Mouse (Mus musculus) spleen, adult 12 weeks (tissue): ENCODE data around the gene Gm49387.

Source experiments
- DNase-seq: peaks from one replicate; pipeline ENCODE4 v3.0.0; 2022; ENCODE audit warnings: low spot score

The Gm49387 gene

GRCm38 (mm10) chr14:31661671-31662554 lies 21.2 kb upstream of the Gm49387 start:
- no peak for DNase-seq

GRCm38 (mm10) chr14:31660312-31661093 lies 19.8 kb upstream of the Gm49387 start:
- DNase-seq: no peak

GRCm38 (mm10) chr14:31659501-31660181 lies 19.0 kb upstream of the Gm49387 start:
- DNase-seq: no peak

- no peak for DNase-seq
Measured at GRCm38 (mm10) chr14:31658126-31658680, 17.5 kb upstream of the Gm49387 start.

GRCm38 (mm10) chr14:31656857-31657645 lies 16.4 kb upstream of the Gm49387 start:
- DNase-seq: peak; percentile 59

GRCm38 (mm10) chr14:31656386-31656785 lies 15.7 kb upstream of the Gm49387 start:
- DNase-seq: no peak

GRCm38 (mm10) chr14:31655406-31655805 lies 14.7 kb upstream of the Gm49387 start:
- no peak for DNase-seq

GRCm38 (mm10) chr14:31654816-31655215 lies 14.1 kb upstream of the Gm49387 start:
- no peak for DNase-seq

- no peak for DNase-seq
Measured at GRCm38 (mm10) chr14:31653101-31653875, 12.6 kb upstream of the Gm49387 start.

- DNase-seq: no peak
Measured at GRCm38 (mm10) chr14:31652624-31653023, 11.9 kb upstream of the Gm49387 start.

- no peak for DNase-seq
Measured at GRCm38 (mm10) chr14:31652106-31652505, 11.4 kb upstream of the Gm49387 start.

- DNase-seq: no peak
Measured at GRCm38 (mm10) chr14:31651206-31651605, 10.5 kb upstream of the Gm49387 start.

- no peak for DNase-seq
Measured at GRCm38 (mm10) chr14:31650347-31650746, 9.7 kb upstream of the Gm49387 start.

- DNase-seq: no peak
Measured at GRCm38 (mm10) chr14:31647991-31648390, 7.3 kb upstream of the Gm49387 start.

GRCm38 (mm10) chr14:31645920-31646319 lies 5.2 kb upstream of the Gm49387 start:
- no peak for DNase-seq

GRCm38 (mm10) chr14:31644931-31645547 lies 4.4 kb upstream of the Gm49387 start:
- DNase-seq: no peak

GRCm38 (mm10) chr14:31644183-31644830 lies 3.6 kb upstream of the Gm49387 start:
- no peak for DNase-seq

- no peak for DNase-seq
Measured at GRCm38 (mm10) chr14:31641506-31642155, 953 bp upstream of the Gm49387 start.

GRCm38 (mm10) chr14:31640890-31641505 lies 320 bp upstream of the Gm49387 start, which contains the start of the genes Btd and Hacl1:
Gene Btd, plus strand, starts transcription at chr14:31641028.
Gene Hacl1, minus strand, starts transcription at chr14:31641286.
- DNase-seq: peak; percentile 92
